Mouse (Mus musculus) common myeloid progenitor, adult 5-6 weeks (primary cell): Measurements from ENCODE around the gene Zfp260. TPM values are rescaled to one million over a fixed set of nuclear protein-coding genes. Genes with fewer than 3 reads are reported as not detected.
"Not testable (repeated sequence)": the region's sequence is repeated elsewhere in the genome, so short reads cannot be mapped to it uniquely, and the experiment has no call there.

Experiments used
- ATAC-seq: replicated peaks from 2 replicates; pipeline ENCODE4 v1.8.0; 2016; ENCODE audit warnings: low read depth, mild to moderate bottlenecking, moderate TSS enrichment, inconsistent platforms; ENCODE audit not compliant: poor library complexity, severe bottlenecking
- total RNA-seq: library from RNA; stranded (forward); fragments of 200-1000, 187-1606 nt; gene quantifications from 2 replicates; pipeline ENCODE4 v1.2.3, GENCODE M21; 2017

Gene Zfp260
- 33.5 and 37.5 TPM in 2 replicates for total RNA-seq

GRCm38 (mm10) chr7:30094646-30095429, at the start of gene Zfp260:
Zfp260 (plus strand) TSS chr7:30094777.
- peak; percentile 70 for ATAC-seq

- no peak for ATAC-seq
Observed at GRCm38 (mm10) chr7:30048126-30048525, 46.5 kb upstream of the Zfp260 start.

- ATAC-seq: peak; percentile 100
Observed at GRCm38 (mm10) chr7:30050882-30051548, 43.6 kb upstream of the Zfp260 start, which contains the start of gene Zfp14. Zfp14 (minus strand) TSS chr7:30051380.

GRCm38 (mm10) chr7:30053591-30053990, 41.0 kb upstream of the Zfp260 start:
- ATAC-seq: no peak

- ATAC-seq: no peak
Observed at GRCm38 (mm10) chr7:30060341-30060740, 34.2 kb upstream of the Zfp260 start.

GRCm38 (mm10) chr7:30062478-30062877, 32.1 kb upstream of the Zfp260 start:
- 0 out of 2 replicates have a peak, but pooled peaks have one; percentile 42 for ATAC-seq

GRCm38 (mm10) chr7:30064622-30065021, 30.0 kb upstream of the Zfp260 start:
- ATAC-seq: no peak

- ATAC-seq: peak; percentile 96
Observed at GRCm38 (mm10) chr7:30072146-30073028, 22.2 kb upstream of the Zfp260 start, which contains the start of gene Zfp82. Zfp82 (minus strand) TSS chr7:30072900.

- no peak for ATAC-seq
Observed at GRCm38 (mm10) chr7:30086524-30086923, 8.1 kb upstream of the Zfp260 start.

GRCm38 (mm10) chr7:30089405-30089804, 5.2 kb upstream of the Zfp260 start:
- ATAC-seq: no peak

- ATAC-seq: peak; percentile 84
Observed at GRCm38 (mm10) chr7:30090092-30090969, 4.2 kb upstream of the Zfp260 start, which contains the start of the genes Gm26920 and Zfp566. Gm26920 (minus strand) TSS chr7:30090410. Zfp566 (minus strand) TSS chr7:30090527.

- no peak for ATAC-seq
Observed at GRCm38 (mm10) chr7:30090970-30091585, 3.5 kb upstream of the Zfp260 start.

- no peak for ATAC-seq
Observed at GRCm38 (mm10) chr7:30092666-30093065, 1.9 kb upstream of the Zfp260 start.

- no peak for ATAC-seq
Observed at GRCm38 (mm10) chr7:30093918-30094415, 610 bp upstream of the Zfp260 start.

- no peak for ATAC-seq
Observed at GRCm38 (mm10) chr7:30095551-30096125, 1.1 kb downstream of the Zfp260 start.

GRCm38 (mm10) chr7:30099297-30099696, 4.7 kb downstream of the Zfp260 start:
- no peak for ATAC-seq

GRCm38 (mm10) chr7:30116076-30116475, 21.5 kb downstream of the Zfp260 start:
- no peak for ATAC-seq

- not testable (repeated sequence) for ATAC-seq
Observed at GRCm38 (mm10) chr7:30117935-30118334, 23.4 kb downstream of the Zfp260 start.
